Mouse (Mus musculus) adrenal gland, adult 18-20 months (tissue): ENCODE data around the gene Rims1. TPM values are rescaled to one million over a fixed set of nuclear protein-coding genes. Genes with fewer than 3 reads are reported as not detected.

Experiments
- DNase-seq, 2 experiments: peaks; one replicate each; pipeline ENCODE4 v3.0.0; 2021 to 2022; ENCODE audit warnings: low spot score in 2 of 2
- total RNA-seq, 2 experiments: library from RNA; stranded (reverse); gene quantifications; 1 replicate in 1 of 2; 2 replicates in 1 of 2; pipeline ENCODE4 v1.2.3; 2021

Rims1 gene
- total RNA-seq, 2 experiments from 2014 or later: 0.40 to 0.64 TPM

GRCm38 (mm10) chr1:22386361-22386760, 419.4 kb downstream of the Rims1 start:
- DNase-seq: no peak

GRCm38 (mm10) chr1:22377652-22378051, 428.1 kb downstream of the Rims1 start:
- DNase-seq: no peak

DNA sequence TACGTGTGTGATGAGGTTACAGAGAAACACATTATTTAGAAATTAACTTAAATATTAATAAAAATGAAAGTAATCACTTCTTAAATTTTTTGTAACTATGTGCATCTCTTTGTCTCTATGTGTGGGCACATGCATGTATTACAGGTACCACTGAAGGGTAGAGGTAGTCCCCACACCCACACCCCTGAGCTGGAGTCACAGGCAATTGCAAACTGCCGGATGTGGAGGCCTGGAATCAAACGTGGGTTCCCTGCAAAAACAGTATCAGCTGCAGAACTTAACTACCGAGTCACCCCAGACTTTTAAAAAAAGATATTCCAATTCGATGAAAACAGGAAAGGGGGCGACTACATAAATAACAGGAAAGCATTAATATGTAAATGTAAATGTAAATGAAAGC, 428.7 kb downstream of the Rims1 start:
- DNase-seq: no peak

DNA sequence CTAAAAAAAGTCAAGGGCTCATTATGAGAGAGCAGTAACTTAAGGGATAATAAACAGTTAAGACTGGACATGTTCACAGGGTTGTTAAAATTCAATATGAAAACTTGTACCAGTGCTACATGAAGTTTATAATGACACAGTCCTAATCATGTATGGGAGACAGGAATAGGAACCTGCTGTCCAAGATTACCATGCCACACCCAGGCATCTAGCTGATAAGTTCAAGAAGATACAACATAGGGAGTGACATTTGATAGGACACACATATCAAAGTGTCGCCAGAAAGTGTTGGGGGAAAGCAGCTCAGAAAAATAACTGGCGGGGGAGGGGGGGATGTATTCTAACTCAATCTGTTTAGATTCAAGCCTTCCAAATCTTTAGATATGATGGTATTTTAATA, 449.6 kb downstream of the Rims1 start:
- no peak for DNase-seq

- DNase-seq: no peak
Observed at GRCm38 (mm10) chr1:22353687-22354086, 452.1 kb downstream of the Rims1 start.

DNA sequence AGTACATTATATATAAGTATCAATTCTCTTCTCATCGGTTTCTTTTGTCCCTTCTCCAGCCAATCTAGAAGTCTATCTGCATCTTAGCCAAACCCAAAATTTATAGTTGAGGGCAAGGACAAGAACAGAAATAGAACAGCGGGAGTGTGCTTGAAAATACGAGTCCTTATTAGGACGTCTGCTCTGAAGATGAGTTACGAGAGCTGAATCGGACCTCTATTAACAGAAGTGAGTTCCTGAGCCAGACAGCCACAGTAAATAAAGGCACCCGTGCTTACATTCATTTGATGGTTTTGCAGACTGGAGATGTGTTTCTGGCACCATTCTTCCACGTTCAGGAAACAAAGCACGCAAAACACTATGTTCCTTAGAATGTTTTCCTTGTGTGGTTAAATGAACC, 466.9 kb downstream of the Rims1 start:
- DNase-seq: no peak

- DNase-seq: no peak
Observed at GRCm38 (mm10) chr1:22320941-22321676, 484.7 kb downstream of the Rims1 start.

- no peak for DNase-seq
Observed at GRCm38 (mm10) chr1:22315537-22315936, 490.3 kb downstream of the Rims1 start.

- no peak for DNase-seq
Observed at GRCm38 (mm10) chr1:22311471-22311870, 494.3 kb downstream of the Rims1 start.

DNA sequence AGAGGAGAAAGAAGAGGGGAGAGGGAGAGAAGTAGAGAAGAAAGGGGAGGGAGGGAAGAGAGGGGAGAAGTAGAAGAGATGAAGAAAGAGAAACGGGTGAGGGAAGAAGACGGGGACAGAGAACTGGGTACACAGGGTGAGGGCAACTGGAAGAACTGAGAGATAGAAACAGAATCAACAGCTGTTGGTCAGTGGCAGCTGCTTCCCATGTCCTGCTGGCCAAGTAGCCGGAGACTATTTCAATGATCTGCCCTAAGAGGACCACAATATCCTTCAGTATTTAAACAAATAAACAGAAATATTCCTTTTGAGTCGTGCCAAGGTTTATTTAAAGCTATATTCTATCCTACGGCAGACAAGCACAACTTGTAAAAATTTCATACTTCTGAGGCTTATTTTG, 499.3 kb downstream of the Rims1 start:
- DNase-seq: no peak

GRCm38 (mm10) chr1:22305932-22306331, 499.9 kb downstream of the Rims1 start:
- DNase-seq: no peak

DNA sequence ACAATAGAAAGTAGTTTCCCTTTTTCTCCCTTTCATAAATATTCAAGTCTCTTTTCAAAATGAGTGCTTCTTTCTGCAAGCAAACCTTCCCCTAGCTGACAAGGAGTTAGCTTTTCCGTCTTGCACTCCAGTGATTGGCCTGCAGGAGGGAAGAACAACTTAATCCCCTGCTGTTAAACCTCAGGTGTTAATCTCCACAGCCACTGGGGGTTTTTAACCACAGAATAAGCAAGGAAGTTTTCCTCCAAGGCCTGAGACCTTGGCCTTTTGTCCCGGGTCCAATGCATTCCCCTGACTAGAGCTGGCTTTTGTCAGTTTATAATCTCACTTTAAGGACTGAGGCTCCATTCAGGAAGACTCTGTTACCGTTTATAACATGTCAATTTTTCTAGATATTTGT, 511.8 kb downstream of the Rims1 start:
- no peak for DNase-seq

GRCm38 (mm10) chr1:22293310-22293709, 512.5 kb downstream of the Rims1 start:
- no peak for DNase-seq

GRCm38 (mm10) chr1:22286807-22287206, 519.0 kb downstream of the Rims1 start:
- DNase-seq: no peak

DNA sequence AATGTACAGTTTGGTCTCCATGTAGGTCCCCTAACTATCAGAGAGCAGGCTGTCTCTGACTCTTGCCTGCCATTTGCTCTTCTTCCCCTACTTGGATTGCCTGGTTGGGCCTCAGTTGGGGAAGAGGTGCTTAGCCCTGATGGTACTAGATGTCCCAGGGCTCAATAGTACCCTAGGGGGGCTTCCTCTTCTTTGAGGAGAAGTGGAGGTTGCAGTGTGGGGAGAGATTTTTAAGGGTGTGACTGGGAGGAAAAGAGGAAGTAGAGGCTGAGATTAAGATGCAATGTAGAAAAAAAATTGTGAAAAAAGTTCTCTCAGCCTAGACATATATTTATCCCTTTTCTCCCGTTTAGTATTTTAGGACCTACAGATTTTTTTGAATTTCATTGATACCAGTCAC, 525.8 kb downstream of the Rims1 start:
- no peak for DNase-seq

DNA sequence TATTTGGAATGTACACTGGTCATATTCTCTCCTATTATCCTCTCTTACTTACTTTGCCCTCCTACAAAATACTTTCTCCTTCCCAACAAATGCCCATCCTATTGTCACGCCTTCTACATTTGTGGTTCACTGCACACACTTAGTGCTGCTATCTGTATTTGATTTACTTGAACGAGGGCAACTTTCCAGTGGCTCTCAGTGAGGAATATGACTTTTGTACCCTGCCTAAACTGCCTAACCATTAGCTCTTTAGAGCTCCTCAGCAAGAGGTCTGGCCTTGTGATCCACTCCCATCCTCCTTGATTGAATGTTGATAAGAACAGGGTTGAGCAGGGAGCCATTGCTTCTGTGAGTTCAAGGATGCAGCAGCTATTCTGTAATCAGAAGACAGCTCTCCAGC, 531.7 kb downstream of the Rims1 start:
- DNase-seq: no peak

GRCm38 (mm10) chr1:22270131-22270530, 535.7 kb downstream of the Rims1 start:
- DNase-seq: no peak

DNA sequence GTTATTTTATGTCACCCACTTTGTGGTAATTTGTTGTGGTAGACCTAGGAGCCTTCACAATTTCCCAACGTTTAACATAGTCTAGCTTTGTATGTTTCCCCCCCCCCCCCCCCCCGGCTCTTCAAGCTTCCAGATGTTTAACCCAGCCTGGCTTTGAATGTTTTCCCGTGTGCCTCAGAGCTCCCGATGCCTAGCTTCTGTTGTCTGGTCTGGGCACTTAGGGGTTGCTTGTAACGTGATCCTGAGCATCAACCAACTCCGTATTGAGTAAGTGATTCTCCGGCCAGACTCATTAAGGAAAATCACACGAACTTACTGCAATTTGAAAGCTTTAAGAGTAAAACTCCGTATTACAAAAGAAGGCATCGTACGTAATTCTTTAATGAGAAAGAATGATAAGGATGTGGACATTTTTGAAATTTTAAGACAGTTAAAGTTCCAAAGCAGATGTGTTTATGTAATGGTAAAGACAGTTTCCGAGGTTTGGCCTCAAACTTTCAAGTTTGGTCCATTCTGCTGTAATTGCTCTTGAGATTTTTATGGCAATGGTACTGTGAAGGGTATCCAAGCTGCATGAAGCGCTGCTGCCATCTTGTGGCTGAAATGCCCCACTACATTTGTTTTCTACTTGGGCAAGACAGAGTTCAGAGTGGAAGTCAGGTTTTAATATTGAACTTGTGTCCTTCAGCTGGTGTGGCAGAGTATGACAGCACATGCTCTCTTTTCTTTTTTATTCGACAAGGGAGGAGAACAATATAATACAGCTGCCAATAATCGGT, 537.0 kb downstream of the Rims1 start:
- peak; percentile 52 to 64 for DNase-seq

DNA sequence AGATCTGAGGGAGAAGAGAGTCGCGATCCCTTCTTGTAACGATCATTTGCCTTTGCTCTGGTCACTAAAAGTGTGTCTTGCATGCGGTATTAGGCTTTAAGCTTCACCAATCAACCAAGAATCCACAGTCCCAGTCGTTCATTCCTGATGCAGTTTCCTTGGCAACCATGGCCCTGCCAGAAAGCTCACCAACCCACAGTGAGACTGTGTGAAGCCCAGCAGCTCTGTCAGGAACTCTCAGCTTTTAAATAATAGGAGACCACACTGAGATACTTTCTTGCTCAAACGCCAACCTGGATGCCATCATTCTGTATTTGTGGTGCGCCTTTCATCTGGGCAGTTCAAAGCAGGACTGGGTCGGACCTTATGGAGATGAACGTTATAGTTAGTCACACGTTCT, 539.3 kb downstream of the Rims1 start:
- no peak for DNase-seq

GRCm38 (mm10) chr1:22265528-22265927, 540.3 kb downstream of the Rims1 start:
- no peak for DNase-seq

- no peak for DNase-seq
Observed at GRCm38 (mm10) chr1:22262169-22262950, 543.4 kb downstream of the Rims1 start.

GRCm38 (mm10) chr1:22261702-22262101, 544.1 kb downstream of the Rims1 start:
- DNase-seq: no peak
